Mouse (Mus musculus) kidney, embryonic 16.5 days (tissue): ENCODE results near the gene Mei4. TPM values are rescaled to one million over a fixed set of nuclear protein-coding genes. Genes with fewer than 3 reads are reported as not detected.

Experiments
- ATAC-seq: fragments of 200-750 bp; cut with Nextera tagmentation; 2 replicates; pipeline ENCODE4 v1.8.0; 2017; ENCODE audit warnings: moderate TSS enrichment; ENCODE audit not compliant: low FRiP score, low TSS enrichment
- H3K27ac ChIP-seq: fragments of 300-500 bp; sonication (generic); 2 replicates; pipeline ENCODE4 v1.5.1; 2014; ENCODE audit warnings: low read length
- H3K27me3 ChIP-seq: fragments of 300-500 bp; sonication (generic); 2 replicates; pipeline ENCODE4 v1.6.1; 2014; ENCODE audit warnings: low read length, control low read depth, mixed read lengths; ENCODE audit not compliant: insufficient read depth
- H3K36me3 ChIP-seq: fragments of 300-500 bp; sonication (generic); 2 replicates; pipeline ENCODE4 v1.6.1; 2014; ENCODE audit warnings: low read length, control low read depth, mixed read lengths; ENCODE audit not compliant: insufficient read depth
- H3K4me1 ChIP-seq: fragments of 300-500 bp; sonication (generic); 2 replicates; pipeline ENCODE4 v1.6.1; 2014; ENCODE audit warnings: low read length, control low read depth, mixed read lengths; ENCODE audit not compliant: insufficient read depth
- H3K4me2 ChIP-seq: fragments of 300-500 bp; sonication (generic); replicated peaks from 2 replicates; pipeline ENCODE4 v1.6.1; 2014; ENCODE audit warnings: low read depth, low read length
- H3K4me3 ChIP-seq: fragments of 300-500 bp; sonication (generic); 2 replicates; pipeline ENCODE4 v1.5.1; 2014; ENCODE audit warnings: mild to moderate bottlenecking, low read length
- H3K9ac ChIP-seq: fragments of 300-500 bp; sonication (generic); replicated peaks from 2 replicates; pipeline ENCODE4 v1.6.1; 2014; ENCODE audit warnings: low read length
- H3K9me3 ChIP-seq: fragments of 300-500 bp; sonication (generic); 2 replicates; pipeline ENCODE4 v1.6.1; 2016; ENCODE audit warnings: low read length, control low read depth
- WGBS: fragments of 180-500 bp; shearing (Covaris S2); extraction: QIAGEN DNeasy Blood & Tissue Kit; methylation state at CpG from one replicate; pipeline ENCODE4 v1.1.7; 2014; 5-methylcytosine and 5-hydroxymethylcytosine counted together
- polyA plus RNA-seq: library from polyadenylated mRNA; unstranded; fragments of >200 nt; fragmentation: Nextera tagmentation; extraction: Ambion mirVana; gene quantifications from 2 replicates; pipeline ENCODE4 v1.2.1, GENCODE M21; 2015

The Mei4 gene
- polyA plus RNA-seq, 1 experiment from 2014 or later, result 0.75 TPM

DNA sequence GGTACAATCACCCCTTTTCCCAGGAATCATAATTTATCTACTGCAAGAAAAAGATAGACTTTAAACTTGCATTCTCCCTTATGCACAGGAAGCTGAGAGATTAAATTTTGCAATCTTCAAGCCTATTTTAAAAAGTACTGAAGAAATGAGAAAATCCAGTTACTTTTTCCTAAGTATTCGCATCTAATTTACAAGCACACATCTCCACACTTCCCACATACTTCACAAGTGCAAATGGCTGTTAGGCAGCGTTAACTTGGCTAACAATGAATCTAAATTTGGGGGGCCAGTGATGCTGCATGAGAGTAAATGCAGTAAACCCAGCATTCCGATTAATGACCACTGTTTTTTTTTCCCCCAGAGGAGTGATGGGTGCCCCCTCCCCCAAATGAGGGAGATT is 232.9 kb downstream of the Mei4 start:
- Histone ChIP-seq H3K4me3 (no peak overlapping the region), H3K36me3 (no peaks in the 10 kb centered on the region), H3K9ac (no peak overlapping the region), H3K4me2 (no peak overlapping the region), H3K27me3 (no peaks in the 10 kb centered on the region), H3K9me3 (no peaks in the 10 kb centered on the region; the same call in 1 of the 2 replicates), H3K27ac (no peak overlapping the region), H3K4me1 (no peaks in the 10 kb centered on the region)
- WGBS, result 74% methylated on average over 3 of the region's 3 CpGs
- ATAC-seq, result no peak

DNA sequence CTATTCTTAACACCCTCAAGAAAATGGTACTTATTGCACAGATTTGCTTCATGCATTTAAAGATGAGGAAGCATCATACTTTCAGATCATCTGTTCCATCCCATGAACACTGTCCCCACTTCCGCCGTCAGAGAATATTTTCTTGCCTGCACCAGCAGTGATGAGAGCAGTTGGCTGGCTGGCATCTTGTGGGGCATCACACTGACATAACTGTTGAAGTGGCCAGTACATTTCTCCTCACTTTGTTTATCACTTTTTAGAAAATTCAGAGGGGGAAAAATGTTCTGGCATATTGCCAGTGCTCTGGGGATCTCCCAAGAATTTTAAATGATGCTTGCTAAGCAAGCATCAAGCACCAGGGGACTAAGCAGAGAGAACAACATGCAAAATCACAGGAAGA is 251.4 kb downstream of the Mei4 start:
- WGBS, result 87% methylated on average over 2 of the region's 2 CpGs
- no peak overlapping the region for H3K4me2 ChIP-seq
- H3K4me3 ChIP-seq, result no peak overlapping the region
- no peaks in the 10 kb centered on the region for H3K9me3 ChIP-seq
- H3K4me1 ChIP-seq, result no peaks in the 10 kb centered on the region
- no peaks in the 10 kb centered on the region for H3K27me3 ChIP-seq
- H3K9ac ChIP-seq, result no peak overlapping the region
- no peak overlapping the region for H3K27ac ChIP-seq
- no peaks in the 10 kb centered on the region for H3K36me3 ChIP-seq
- ATAC-seq, result no peak

DNA sequence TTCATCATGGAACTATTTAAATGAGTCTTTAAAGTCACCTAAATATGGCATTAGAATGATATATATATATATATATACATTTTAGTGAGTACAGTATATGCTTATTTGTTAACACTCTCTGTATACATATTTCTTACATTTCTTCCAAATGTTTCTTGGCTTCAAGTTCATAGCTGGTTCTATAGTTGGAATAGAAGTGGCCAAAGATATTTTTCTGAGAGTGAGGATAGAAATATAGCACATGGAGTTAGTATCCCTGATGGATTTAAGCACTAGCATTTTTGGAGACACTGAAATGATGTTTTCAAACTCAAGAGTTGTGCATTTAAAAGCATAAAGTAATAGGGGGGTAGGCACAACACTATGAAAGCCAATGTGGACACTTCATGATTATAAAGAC is 272.6 kb downstream of the Mei4 start:
- Histone ChIP-seq H3K36me3 (no peaks in the 10 kb centered on the region), H3K4me2 (no peak overlapping the region), H3K27ac (no peak overlapping the region), H3K4me3 (no peak overlapping the region), H3K9me3 (no peaks in the 10 kb centered on the region), H3K9ac (no peak overlapping the region), H3K27me3 (no peaks in the 10 kb centered on the region), H3K4me1 (no peaks in the 10 kb centered on the region)
- ATAC-seq, result no peak

DNA sequence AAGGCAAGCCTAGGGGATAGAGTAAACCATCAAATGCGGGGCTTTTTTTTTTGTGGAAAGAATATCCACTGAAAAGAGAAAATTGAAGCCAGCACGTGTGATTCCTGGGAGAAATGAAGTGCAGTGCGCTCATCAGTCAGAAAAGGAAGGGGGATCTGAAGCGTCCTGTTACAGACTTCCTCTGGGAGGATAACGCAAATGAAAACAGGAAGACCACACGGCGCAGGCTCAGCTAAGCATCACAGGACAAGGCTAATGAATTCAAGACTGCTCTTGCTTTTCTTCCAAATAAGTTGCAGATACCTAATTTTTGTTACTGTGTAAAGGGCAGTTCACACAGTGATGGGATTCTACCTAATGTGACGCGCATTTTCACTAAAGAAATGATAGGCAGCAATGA is 296.7 kb downstream of the Mei4 start:
- Histone ChIP-seq H3K36me3 (no peaks in the 10 kb centered on the region), H3K4me1 (no peaks in the 10 kb centered on the region), H3K4me2 (no peak overlapping the region), H3K27ac (no peak overlapping the region), H3K27me3 (no peaks in the 10 kb centered on the region), H3K9me3 (no peaks in the 10 kb centered on the region), H3K4me3 (no peak overlapping the region), H3K9ac (no peak overlapping the region)
- 35% methylated on average over 9 of the region's 9 CpGs for WGBS
- ATAC-seq, result no peak

DNA sequence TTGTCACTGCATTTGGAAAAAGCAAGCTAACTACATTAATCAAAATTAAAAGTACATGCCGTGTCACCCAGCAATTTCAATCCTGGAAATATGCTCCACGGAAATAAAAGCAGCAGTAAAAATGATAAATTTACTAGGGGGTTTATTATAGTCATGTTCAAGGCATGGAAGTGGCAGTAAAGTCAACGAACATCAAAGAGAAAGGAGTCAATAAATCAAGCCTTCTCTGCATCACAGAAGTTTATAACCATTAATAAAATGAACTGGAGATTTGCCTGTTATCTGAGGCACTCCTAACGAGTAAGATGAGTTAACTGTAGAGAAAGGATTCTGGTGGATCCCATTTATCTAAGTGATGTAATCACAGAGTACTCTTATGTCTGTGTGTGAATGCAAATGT is 298.9 kb downstream of the Mei4 start:
- Histone ChIP-seq H3K4me3 (no peak overlapping the region), H3K36me3 (no peaks in the 10 kb centered on the region), H3K27me3 (no peaks in the 10 kb centered on the region), H3K27ac (no peak overlapping the region), H3K4me1 (no peaks in the 10 kb centered on the region), H3K9ac (no peak overlapping the region), H3K4me2 (no peak overlapping the region), H3K9me3 (no peaks in the 10 kb centered on the region)
- ATAC-seq, result no peak; the same call in 1 of the 2 replicates
- 10% methylated on average over 4 of the region's 4 CpGs for WGBS

DNA sequence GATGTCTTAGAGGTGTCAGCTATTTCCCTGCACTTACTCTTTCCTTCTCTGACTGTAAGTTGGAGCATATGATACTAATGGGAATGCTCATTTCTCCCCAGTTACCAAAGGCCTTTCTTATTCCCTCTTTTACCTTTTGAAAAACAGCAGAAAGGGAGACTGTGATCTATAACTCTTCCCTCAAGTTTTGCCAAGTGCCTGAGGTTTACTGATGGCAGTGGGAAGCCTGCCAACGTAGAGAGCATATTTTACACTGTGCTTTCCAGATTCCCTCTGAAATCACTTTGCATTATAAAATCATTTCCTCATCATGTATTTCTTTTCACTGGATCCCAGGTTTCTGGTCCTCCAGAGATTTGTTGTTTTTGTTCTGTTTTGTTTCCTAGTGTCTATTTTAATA is 354.5 kb downstream of the Mei4 start:
- WGBS, result 56% methylated on average over 1 of the region's 1 CpGs
- Histone ChIP-seq H3K4me3 (no peak overlapping the region), H3K9ac (no peak overlapping the region), H3K27ac (no peak overlapping the region), H3K9me3 (no peaks in the 10 kb centered on the region), H3K4me2 (no peak overlapping the region), H3K27me3 (no peaks in the 10 kb centered on the region), H3K4me1 (no peaks in the 10 kb centered on the region), H3K36me3 (no peaks in the 10 kb centered on the region)
- ATAC-seq, result no peak

DNA sequence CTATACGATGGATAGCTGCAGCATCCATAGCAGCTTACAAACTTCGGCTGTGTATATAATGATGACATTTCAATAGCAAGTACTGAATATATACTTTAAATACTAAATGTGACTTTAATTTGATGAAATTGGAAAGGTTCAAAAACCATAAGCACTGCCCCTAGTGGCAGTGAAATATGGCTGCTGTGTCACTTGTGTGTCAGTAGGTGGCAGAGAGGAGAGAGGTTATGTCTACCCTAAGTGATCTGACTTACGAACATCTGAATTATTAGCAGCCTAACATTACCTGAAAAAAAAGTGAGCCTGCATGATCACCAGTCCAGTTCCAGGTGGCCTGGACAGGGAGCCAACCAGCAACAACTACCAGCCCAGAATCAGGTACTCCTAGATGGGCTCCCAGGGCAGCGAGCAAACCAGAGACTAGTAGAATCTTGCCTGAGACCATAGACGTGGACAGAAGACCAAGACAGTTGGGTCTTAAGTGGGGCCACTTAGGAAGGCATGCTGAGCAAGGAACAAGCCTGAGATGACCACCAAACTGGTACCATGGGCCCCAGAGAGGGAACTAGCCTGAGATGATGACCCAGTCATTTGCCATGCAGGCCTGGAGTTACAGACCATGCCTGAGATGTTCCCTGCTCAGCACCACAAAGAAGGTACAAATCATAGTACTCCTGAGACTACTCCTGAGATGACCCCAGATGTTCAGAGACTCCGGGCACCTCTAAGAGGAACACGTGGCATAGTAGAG is 384.4 kb downstream of the Mei4 start:
- H3K4me2 ChIP-seq, result no peak overlapping the region
- no peaks in the 10 kb centered on the region for H3K27me3 ChIP-seq
- no peaks in the 10 kb centered on the region for H3K4me1 ChIP-seq
- 85% methylated on average over 7 of the region's 7 CpGs for WGBS
- H3K9ac ChIP-seq, result no peak overlapping the region
- no peak overlapping the region for H3K4me3 ChIP-seq
- H3K9me3 ChIP-seq, result no peaks in the 10 kb centered on the region
- no peak for ATAC-seq
- no peaks in the 10 kb centered on the region for H3K36me3 ChIP-seq
- H3K27ac ChIP-seq, result no peak overlapping the region

Other genes starting within 250 kb of the Mei4 start
- gene Htr1b, start 229.8 kb upstream of the Mei4 start, polyA plus RNA-seq, result 0.26 and 0.45 TPM in 2 replicates